In the genomic region with DNA sequence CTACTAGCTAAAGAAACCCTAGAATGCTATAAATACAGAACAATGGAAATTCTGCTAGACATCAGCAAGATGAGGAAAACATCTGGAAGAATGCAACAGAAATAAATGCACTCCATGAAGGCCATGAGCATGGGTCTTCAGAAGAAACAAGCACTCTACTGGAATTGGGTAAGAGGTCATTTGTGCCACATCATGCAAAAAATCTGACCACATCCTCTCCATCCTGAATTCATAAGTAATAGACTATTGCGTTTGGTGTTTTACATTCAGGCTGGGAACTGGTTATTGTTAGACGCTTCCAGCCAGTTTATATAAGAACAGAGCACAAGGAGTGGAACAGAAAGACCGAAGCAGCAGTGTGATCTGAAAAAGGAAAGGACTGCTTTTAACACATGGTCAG, we compare ENCODE assay signal across 21 mouse cellular contexts. TPM values are rescaled to one million over a fixed set of nuclear protein-coding genes. Genes with fewer than 3 reads are reported as not detected.
A peak's percentile ranks its signal among the peaks of the same experiment; 100 is the strongest.
DNase-seq lines count a peak whose midpoint lies in the region; ATAC-seq lines count a peak whose summit lies in the region.
"Had no signal": no experiment of that assay in that cellular context is flagged by ENCODE, and none has a peak within 500 bp of the region (broad histone marks: within the 10 kb centered on the region; RNA-seq: fewer than 3 reads in every experiment).

No protein-coding gene starts in this region.

- peaks cover 8% of the 10 kb centered on the region; the same call in 1 of the 2 replicates for H3K4me1 ChIP-seq in heart, embryonic 16.5 days (ENCODE audit: control insufficient read depth, insufficient read depth, low read length)
- H3K4me1 ChIP-seq in heart, embryonic 11.5 days (ENCODE audit: control insufficient read depth, insufficient read depth, low read length) = no peaks in the 10 kb centered on the region
- no peaks in the 10 kb centered on the region for H3K4me1 ChIP-seq in stomach, embryonic 14.5 days (ENCODE audit: control insufficient read depth, insufficient read depth, low read length)
- H3K4me1 ChIP-seq: embryonic facial prominence, embryonic 12.5 days; forebrain, embryonic 12.5 days; hindbrain, embryonic 15.5 days had no signal

- H3K4me2 ChIP-seq in heart, embryonic 16.5 days (ENCODE audit: low read depth, low read length) = no peak overlapping the region
- H3K4me2 ChIP-seq in heart, embryonic 11.5 days = no peak overlapping the region
- H3K4me2 ChIP-seq in stomach, embryonic 14.5 days (replicated peaks; ENCODE audit: low read depth, low read length) = no peak overlapping the region
- H3K4me2 ChIP-seq: embryonic facial prominence, embryonic 12.5 days; forebrain, embryonic 12.5 days; hindbrain, embryonic 15.5 days had no signal

- no peak for DNase-seq in kidney, adult 18-20 months
- no peak for DNase-seq in kidney, adult 11 months
- DNase-seq: adrenal gland, postnatal 10 days; cerebellum, adult 11 months; cerebellum, adult 8-10 months; cerebellum, postnatal 14 days; embryo, embryonic 11 days; gastrocnemius, adult 2 months; gastrocnemius, postnatal 25 days had no signal

- H3K27ac ChIP-seq in heart, embryonic 16.5 days (ENCODE audit: low read length) = peak overlapping the region; percentile 50; the same call in 1 of the 2 replicates
- H3K27ac ChIP-seq in heart, embryonic 11.5 days (ENCODE audit: low read depth, low read length) = no peak overlapping the region
- H3K27ac ChIP-seq in stomach, embryonic 14.5 days (ENCODE audit: low read length) = peak overlapping the region; percentile 7; the same call in 1 of the 2 replicates
- H3K27ac ChIP-seq: embryonic facial prominence, embryonic 12.5 days; forebrain, embryonic 12.5 days; gastrocnemius, adult 2 months; hindbrain, embryonic 15.5 days had no signal

- no peaks in the 10 kb centered on the region for H3K27me3 ChIP-seq in heart, embryonic 16.5 days (ENCODE audit: control insufficient read depth, insufficient read depth, low read length)
- H3K27me3 ChIP-seq in heart, embryonic 11.5 days (ENCODE audit: control insufficient read depth, insufficient read depth, low read length) = no peaks in the 10 kb centered on the region
- no peaks in the 10 kb centered on the region for H3K27me3 ChIP-seq in stomach, embryonic 14.5 days (ENCODE audit: control insufficient read depth, insufficient read depth, low read length)
- H3K27me3 ChIP-seq: embryonic facial prominence, embryonic 12.5 days; forebrain, embryonic 12.5 days; hindbrain, embryonic 15.5 days had no signal

- 87% methylated on average over 3 of the region's 3 CpGs for WGBS in heart, embryonic 16.5 days
- WGBS in heart, embryonic 11.5 days (ENCODE audit: insufficient replicate concordance) = 90% methylated on average over 3 of the region's 3 CpGs
- 86% methylated on average over 3 of the region's 3 CpGs for WGBS in stomach, embryonic 14.5 days

- no peaks in the 10 kb centered on the region for H3K9me3 ChIP-seq in heart, embryonic 16.5 days (replicated peaks; ENCODE audit: control insufficient read depth, low read length)
- H3K9me3 ChIP-seq in heart, embryonic 11.5 days (replicated peaks; ENCODE audit: control insufficient read depth, low read length) = no peaks in the 10 kb centered on the region
- no peaks in the 10 kb centered on the region for H3K9me3 ChIP-seq in stomach, embryonic 14.5 days (ENCODE audit: control insufficient read depth, low read depth, low read length)
- H3K9me3 ChIP-seq: embryonic facial prominence, embryonic 12.5 days; forebrain, embryonic 12.5 days; hindbrain, embryonic 15.5 days had no signal

- no peak for ATAC-seq in heart, embryonic 16.5 days (replicated peaks; ENCODE audit: extremely low read depth, insufficient read depth, low FRiP score)
- ATAC-seq in heart, embryonic 11.5 days (replicated peaks; ENCODE audit: insufficient number of reproducible peaks, low FRiP score, low TSS enrichment) = no peak
- peak; percentile 71 for ATAC-seq in granulocyte monocyte progenitor cell, adult 5-6 weeks (replicated peaks; ENCODE audit: poor library complexity, severe bottlenecking)
- no peak for ATAC-seq in stomach, embryonic 14.5 days (ENCODE audit: insufficient number of reproducible peaks, insufficient read depth, low FRiP score, low read depth)
- ATAC-seq: forebrain, embryonic 16.5 days had no signal

- H3K36me3 ChIP-seq in heart, embryonic 16.5 days (ENCODE audit: control insufficient read depth, insufficient read depth) = peaks cover 7% of the 10 kb centered on the region; the same call in 1 of the 2 replicates
- no peaks in the 10 kb centered on the region for H3K36me3 ChIP-seq in heart, embryonic 11.5 days (ENCODE audit: control insufficient read depth, insufficient read depth, low read length)
- peaks cover 2% of the 10 kb centered on the region; the same call in 1 of the 2 replicates for H3K36me3 ChIP-seq in stomach, embryonic 14.5 days (ENCODE audit: control insufficient read depth, insufficient read depth, low read length)

- no peak overlapping the region for H3K4me3 ChIP-seq in heart, embryonic 16.5 days (ENCODE audit: low read length)
- no peak overlapping the region for H3K4me3 ChIP-seq in heart, embryonic 11.5 days (ENCODE audit: low read depth, low read length)
- no peak overlapping the region for H3K4me3 ChIP-seq in stomach, embryonic 14.5 days (ENCODE audit: low read depth, low read length)
- H3K4me3 ChIP-seq: embryonic facial prominence, embryonic 12.5 days; forebrain, embryonic 12.5 days; gastrocnemius, adult 2 months; hindbrain, embryonic 15.5 days had no signal

- no peak overlapping the region for H3K9ac ChIP-seq in heart, embryonic 16.5 days (ENCODE audit: low read length)
- no peak overlapping the region for H3K9ac ChIP-seq in heart, embryonic 11.5 days (ENCODE audit: low read depth, low read length)
- no peak overlapping the region for H3K9ac ChIP-seq in stomach, embryonic 14.5 days (replicated peaks; ENCODE audit: low read depth, low read length)
- H3K9ac ChIP-seq: embryonic facial prominence, embryonic 12.5 days; forebrain, embryonic 12.5 days; hindbrain, embryonic 15.5 days had no signal

RNA-seq across cellular contexts. Expression of a gene that starts 12.2 kb away (rescaled TPM):
- 5.8 and 7.1 TPM in 2 replicates for polyA plus RNA-seq in heart, embryonic 16.5 days (2015; fragmentation: Nextera tagmentation; extraction: Ambion mirVana)
- polyA plus RNA-seq in heart, embryonic 11.5 days (2014; fragmentation: Nextera tagmentation; extraction: Ambion mirVana) = 6.8 and 7.2 TPM in 2 replicates
- total RNA-seq in granulocyte monocyte progenitor cell, adult 5-6 weeks (2014; fragmentation: Nextera tagmentation) = 32.2 and 38.7 TPM in 2 replicates
- total RNA-seq in granulocyte monocyte progenitor cell, adult 5-6 weeks (2017) = 20.7 and 26.9 TPM in 2 replicates
- polyA plus RNA-seq in stomach, embryonic 14.5 days (2014; fragmentation: Nextera tagmentation; extraction: Ambion mirVana) = 10.0 and 10.7 TPM in 2 replicates

RNA-seq across cellular contexts. Expression of a gene that starts 15.7 kb away (rescaled TPM):
- 0.30 and 0.57 TPM in 2 replicates for polyA plus RNA-seq in heart, embryonic 16.5 days (2015; fragmentation: Nextera tagmentation; extraction: Ambion mirVana)
- 0.21 TPM in 1 of 2 replicates, not detected in the other for polyA plus RNA-seq in heart, embryonic 11.5 days (2014; fragmentation: Nextera tagmentation; extraction: Ambion mirVana)
- not detected in 2 replicates for total RNA-seq in granulocyte monocyte progenitor cell, adult 5-6 weeks (2014; fragmentation: Nextera tagmentation)
- not detected in 2 replicates for total RNA-seq in granulocyte monocyte progenitor cell, adult 5-6 weeks (2017)
- 5.6 TPM in 2 replicates for polyA plus RNA-seq in stomach, embryonic 14.5 days (2014; fragmentation: Nextera tagmentation; extraction: Ambion mirVana)
- total RNA-seq: adrenal gland, postnatal 10 days; adrenal gland, postnatal 4 days; common myeloid progenitor, adult 5-6 weeks; gastrocnemius, adult 2 months; gastrocnemius, postnatal 25 days; heart, postnatal 25 days; MEL had no signal

RNA-seq across cellular contexts. Expression of a gene that starts 48.0 kb away (rescaled TPM):
- polyA plus RNA-seq in heart, embryonic 16.5 days (2015; fragmentation: Nextera tagmentation; extraction: Ambion mirVana) = 9.4 and 9.5 TPM in 2 replicates
- polyA plus RNA-seq in heart, embryonic 11.5 days (2014; fragmentation: Nextera tagmentation; extraction: Ambion mirVana) = 9.3 and 11.9 TPM in 2 replicates
- 6.9 and 10.7 TPM in 2 replicates for total RNA-seq in granulocyte monocyte progenitor cell, adult 5-6 weeks (2014; fragmentation: Nextera tagmentation)
- 7.7 and 8.4 TPM in 2 replicates for total RNA-seq in granulocyte monocyte progenitor cell, adult 5-6 weeks (2017)
- polyA plus RNA-seq in stomach, embryonic 14.5 days (2014; fragmentation: Nextera tagmentation; extraction: Ambion mirVana) = 20.7 and 24.3 TPM in 2 replicates

RNA-seq across cellular contexts. Expression of a gene that starts 55.3 kb away (rescaled TPM):
- 20.3 and 23.0 TPM in 2 replicates for polyA plus RNA-seq in heart, embryonic 16.5 days (2015; fragmentation: Nextera tagmentation; extraction: Ambion mirVana)
- 14.9 and 18.6 TPM in 2 replicates for polyA plus RNA-seq in heart, embryonic 11.5 days (2014; fragmentation: Nextera tagmentation; extraction: Ambion mirVana)
- total RNA-seq in granulocyte monocyte progenitor cell, adult 5-6 weeks (2014; fragmentation: Nextera tagmentation) = 1.5 and 3.7 TPM in 2 replicates
- total RNA-seq in granulocyte monocyte progenitor cell, adult 5-6 weeks (2017) = 7.0 and 9.1 TPM in 2 replicates
- polyA plus RNA-seq in stomach, embryonic 14.5 days (2014; fragmentation: Nextera tagmentation; extraction: Ambion mirVana) = 31.8 and 33.2 TPM in 2 replicates
